Mouse (Mus musculus) embryonic facial prominence, embryonic 11.5 days (tissue): ENCODE data around the gene Crb1. TPM values are rescaled to one million over a fixed set of nuclear protein-coding genes. Genes with fewer than 3 reads are reported as not detected.

Experiments used
- ATAC-seq: fragments of 200-750 bp; cut with Nextera tagmentation; replicated peaks from 2 replicates; pipeline ENCODE4 v1.8.0; 2017; ENCODE audit warnings: low read depth; ENCODE audit not compliant: insufficient number of reproducible peaks, low FRiP score, low TSS enrichment
- DNase-seq: peaks from one replicate; pipeline ENCODE4 v3.0.0-alpha.2; 2015; ENCODE audit warnings: low spot score
- H3K27ac ChIP-seq: fragments of 300-500 bp; sonication (generic); replicated peaks from 2 replicates; pipeline ENCODE4 v1.5.1; 2014; ENCODE audit warnings: mild to moderate bottlenecking, low read depth, low read length, control low read depth
- H3K27me3 ChIP-seq: fragments of 300-500 bp; sonication (generic); 2 replicates; pipeline ENCODE4 v1.6.1; 2014; ENCODE audit warnings: mild to moderate bottlenecking, low read length, moderate library complexity, mixed read lengths; ENCODE audit not compliant: control insufficient read depth, insufficient read depth
- H3K36me3 ChIP-seq: fragments of 300-500 bp; sonication (generic); replicated peaks from 2 replicates; pipeline ENCODE4 v1.6.1; 2014; ENCODE audit warnings: low read depth, mild to moderate bottlenecking, low read length, moderate library complexity, mixed read lengths; ENCODE audit not compliant: control insufficient read depth, insufficient read depth
- H3K4me1 ChIP-seq: fragments of 300-500 bp; sonication (generic); 2 replicates; pipeline ENCODE4 v1.6.1; 2014; ENCODE audit warnings: low read length, mixed read lengths; ENCODE audit not compliant: control insufficient read depth, insufficient read depth
- H3K4me2 ChIP-seq: fragments of 300-500 bp; sonication (generic); 2 replicates; pipeline ENCODE4 v1.6.1; 2014; ENCODE audit warnings: low read depth, mild to moderate bottlenecking, control low read depth, low read length, moderate library complexity
- H3K4me3 ChIP-seq: fragments of 300-500 bp; sonication (generic); 2 replicates; pipeline ENCODE4 v1.5.1; 2014; ENCODE audit warnings: low read depth, low read length, control low read depth
- H3K9ac ChIP-seq: fragments of 300-500 bp; sonication (generic); replicated peaks from 2 replicates; pipeline ENCODE4 v1.6.1; 2014; ENCODE audit warnings: mild to moderate bottlenecking, control low read depth, low read length
- H3K9me3 ChIP-seq: fragments of 300-500 bp; sonication (generic); replicated peaks from 2 replicates; pipeline ENCODE4 v1.6.1; 2016; ENCODE audit warnings: mild to moderate bottlenecking, low read length, inconsistent platforms, mixed read lengths; ENCODE audit not compliant: control insufficient read depth
- WGBS: fragments of 180-500 bp; shearing (Covaris S2); extraction: QIAGEN DNeasy Blood & Tissue Kit; methylation state at CpG from one replicate; pipeline ENCODE4 v1.1.7; 2014; 5-methylcytosine and 5-hydroxymethylcytosine counted together
- polyA plus RNA-seq: library from polyadenylated mRNA; unstranded; fragments of >200 nt; fragmentation: Nextera tagmentation; extraction: Ambion mirVana; gene quantifications from 2 replicates; pipeline ENCODE4 v1.2.1, GENCODE M21; 2014

Crb1 gene
- polyA plus RNA-seq, 1 experiment from 2014 or later: 0.72 TPM

DNA sequence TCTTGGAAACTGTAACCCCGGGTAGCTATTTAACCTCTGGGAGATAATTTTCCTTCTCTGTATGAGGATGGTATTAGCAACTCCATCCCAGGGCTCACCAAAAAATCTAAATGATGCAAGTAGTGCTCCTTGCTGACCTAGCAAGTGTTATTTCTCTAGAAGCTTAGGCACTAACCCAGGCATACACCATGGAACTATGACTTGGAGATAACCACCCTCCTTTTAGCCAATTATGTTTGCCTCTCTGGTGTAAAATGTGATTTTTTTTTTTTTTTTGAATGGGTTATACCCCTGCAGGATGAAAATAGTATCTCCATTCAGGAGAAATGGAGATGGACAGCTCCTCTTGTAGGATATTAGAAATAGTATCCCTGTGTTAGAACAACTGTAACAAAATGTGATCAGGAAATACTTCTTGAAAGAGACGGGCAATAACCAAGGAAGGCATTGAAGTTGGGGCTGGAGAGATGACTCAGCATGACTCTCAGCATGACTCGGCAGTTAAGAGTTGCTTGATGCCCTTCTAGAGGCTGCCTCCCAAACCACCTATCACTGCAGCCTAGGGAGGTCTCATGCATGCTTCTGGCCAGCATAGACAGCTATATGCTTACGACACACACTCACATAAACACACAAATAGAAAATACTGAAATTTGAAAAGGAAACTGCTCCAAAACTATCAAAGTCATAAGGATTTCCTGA is 100.1 kb downstream of the Crb1 start:
- ATAC-seq (no peak), DNase-seq (no peak)
- H3K36me3 ChIP-seq: no peaks in the 10 kb centered on the region
- H3K4me3 ChIP-seq: no peak overlapping the region
- H3K9me3 ChIP-seq: no peaks in the 10 kb centered on the region
- no peak overlapping the region for H3K9ac ChIP-seq
- H3K27me3 ChIP-seq: no peaks in the 10 kb centered on the region
- 81% methylated on average over 4 of the region's 4 CpGs for WGBS
- H3K4me1 ChIP-seq: no peaks in the 10 kb centered on the region
- no peak overlapping the region for H3K27ac ChIP-seq
- H3K4me2 ChIP-seq: no peak overlapping the region

DNA sequence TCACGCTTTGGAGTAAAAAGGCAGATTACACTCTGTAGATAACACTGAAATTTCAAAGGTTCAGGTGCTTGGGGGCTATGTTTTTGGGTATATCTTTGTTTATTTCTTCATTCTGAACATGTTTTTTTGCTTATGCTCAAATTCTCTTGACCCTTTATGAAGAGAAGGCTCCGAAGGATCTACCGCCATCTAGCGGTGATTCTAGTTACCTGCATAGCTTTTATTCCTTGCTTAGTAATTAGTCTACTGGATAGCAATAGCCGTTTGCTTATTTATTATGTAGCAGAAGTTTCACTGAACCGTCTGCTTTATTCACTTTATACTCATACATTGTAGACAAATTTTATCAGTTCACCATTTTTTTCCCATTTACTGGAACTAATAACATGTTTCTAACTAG is 109.1 kb downstream of the Crb1 start:
- Histone ChIP-seq H3K36me3 (no peaks in the 10 kb centered on the region), H3K4me3 (no peak overlapping the region), H3K9me3 (no peaks in the 10 kb centered on the region), H3K27me3 (no peaks in the 10 kb centered on the region), H3K4me1 (no peaks in the 10 kb centered on the region), H3K9ac (no peak overlapping the region), H3K27ac (no peak overlapping the region), H3K4me2 (no peak overlapping the region)
- 22% methylated on average over 6 of the region's 6 CpGs for WGBS
- DNase-seq (peak; percentile 88), ATAC-seq (no peak)

DNA sequence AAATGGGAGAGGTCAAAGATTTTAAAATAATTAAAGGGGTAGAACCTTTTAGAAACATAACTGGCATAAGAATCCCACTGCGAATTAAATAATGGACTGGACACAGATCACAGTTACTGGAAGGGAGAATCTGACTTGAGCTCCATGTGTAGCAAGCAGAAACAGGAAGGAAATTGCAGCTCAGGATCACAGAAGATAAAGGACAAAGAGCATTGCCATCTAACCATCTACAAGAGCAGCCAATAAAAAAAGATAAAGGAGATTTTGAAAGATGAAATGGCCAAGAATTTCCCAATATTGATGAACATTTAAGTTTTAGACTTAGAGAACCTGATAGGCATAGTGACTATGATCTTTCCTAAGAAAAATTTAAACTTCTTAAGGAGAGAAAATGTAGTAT is 112.7 kb downstream of the Crb1 start:
- 88% methylated on average over 1 of the region's 1 CpGs for WGBS
- H3K9me3 ChIP-seq: no peaks in the 10 kb centered on the region
- no peak overlapping the region for H3K4me2 ChIP-seq
- ATAC-seq (no peak), DNase-seq (no peak)
- H3K36me3 ChIP-seq: no peaks in the 10 kb centered on the region
- no peak overlapping the region for H3K4me3 ChIP-seq
- H3K27ac ChIP-seq: no peak overlapping the region
- H3K4me1 ChIP-seq: no peaks in the 10 kb centered on the region
- H3K27me3 ChIP-seq: no peaks in the 10 kb centered on the region
- no peak overlapping the region for H3K9ac ChIP-seq

DNA sequence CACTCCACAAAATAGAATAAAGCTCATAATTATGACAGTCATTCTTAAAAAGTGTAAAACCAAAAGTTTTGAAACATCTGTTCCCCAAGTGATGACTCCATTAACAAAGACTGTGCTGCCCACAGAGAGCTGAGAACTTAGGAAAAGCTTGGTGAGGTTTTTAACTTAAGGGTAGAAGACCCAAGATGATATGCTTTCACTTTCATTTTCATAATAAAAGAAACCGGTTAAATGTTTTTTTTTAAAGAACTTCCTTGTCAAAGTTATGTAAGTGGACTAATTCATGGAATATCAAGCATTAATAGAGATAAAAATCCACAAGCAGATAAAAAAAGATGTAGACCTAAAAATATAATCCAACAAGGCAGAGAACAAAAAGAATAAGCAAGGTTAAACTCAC is 113.7 kb downstream of the Crb1 start:
- no peaks in the 10 kb centered on the region for H3K4me1 ChIP-seq
- H3K27ac ChIP-seq: no peak overlapping the region
- H3K4me3 ChIP-seq: no peak overlapping the region
- ATAC-seq: no peak
- H3K36me3 ChIP-seq: no peaks in the 10 kb centered on the region
- WGBS: 72% methylated on average over 1 of the region's 1 CpGs
- H3K4me2 ChIP-seq: no peak overlapping the region
- H3K9me3 ChIP-seq: no peaks in the 10 kb centered on the region
- no peaks in the 10 kb centered on the region for H3K27me3 ChIP-seq
- no peak for DNase-seq
- no peak overlapping the region for H3K9ac ChIP-seq

DNA sequence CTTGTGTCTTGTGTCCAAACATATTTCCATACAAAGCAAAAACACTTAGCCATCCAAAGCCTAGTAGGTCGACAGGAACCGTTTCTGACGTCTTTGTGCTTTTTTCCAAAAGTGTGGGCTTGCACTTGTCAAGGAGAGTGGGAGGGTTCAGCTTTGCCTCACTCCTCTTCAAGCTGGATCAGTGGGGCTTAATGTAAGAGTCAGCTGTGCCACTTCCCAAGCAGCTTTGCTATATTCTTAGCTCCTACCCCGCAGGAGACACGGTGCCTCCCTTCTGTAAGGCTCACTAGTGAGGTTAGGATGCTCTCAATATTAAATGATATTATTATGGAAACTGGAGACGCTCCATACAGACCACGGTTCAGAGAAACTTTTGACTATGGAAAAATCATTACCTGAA is 121.3 kb downstream of the Crb1 start:
- no peak for DNase-seq
- WGBS: 69% methylated on average over 7 of the region's 7 CpGs

DNA sequence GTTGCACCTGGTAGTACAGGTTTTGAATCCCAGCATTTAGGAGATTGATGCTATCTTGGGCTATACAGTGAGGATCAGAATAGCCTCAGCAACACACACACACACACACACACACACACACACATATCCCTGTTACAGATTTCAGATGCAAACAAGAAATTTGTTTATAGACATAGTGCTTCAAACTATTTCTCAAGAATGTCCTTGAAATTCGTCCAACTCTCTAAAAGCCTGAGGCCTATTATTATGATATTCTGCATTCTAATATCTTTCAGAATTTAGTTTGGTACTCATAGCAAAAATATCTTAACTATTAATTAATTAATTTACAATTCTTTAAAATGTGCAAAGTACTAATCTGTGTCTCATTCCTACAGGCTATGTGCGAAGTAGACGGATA is 124.9 kb downstream of the Crb1 start:
- H3K9me3 ChIP-seq: no peaks in the 10 kb centered on the region
- no peaks in the 10 kb centered on the region for H3K27me3 ChIP-seq
- H3K4me1 ChIP-seq: no peaks in the 10 kb centered on the region
- no peak overlapping the region for H3K27ac ChIP-seq
- no peak overlapping the region for H3K4me3 ChIP-seq
- DNase-seq (no peak), ATAC-seq (no peak)
- no peak overlapping the region for H3K4me2 ChIP-seq
- WGBS: 88% methylated on average over 3 of the region's 3 CpGs
- no peak overlapping the region for H3K9ac ChIP-seq
- H3K36me3 ChIP-seq: no peaks in the 10 kb centered on the region

More for the DNA sequence above, 121.3 kb downstream of the Crb1 start:
- no peak overlapping the region for H3K4me3 ChIP-seq
- no peaks in the 10 kb centered on the region for H3K36me3 ChIP-seq
- no peak for ATAC-seq
- no peaks in the 10 kb centered on the region for H3K4me1 ChIP-seq
- H3K27ac ChIP-seq: no peak overlapping the region
- no peak overlapping the region for H3K9ac ChIP-seq
- no peaks in the 10 kb centered on the region for H3K27me3 ChIP-seq
- no peaks in the 10 kb centered on the region for H3K9me3 ChIP-seq
- H3K4me2 ChIP-seq: no peak overlapping the region

DNA sequence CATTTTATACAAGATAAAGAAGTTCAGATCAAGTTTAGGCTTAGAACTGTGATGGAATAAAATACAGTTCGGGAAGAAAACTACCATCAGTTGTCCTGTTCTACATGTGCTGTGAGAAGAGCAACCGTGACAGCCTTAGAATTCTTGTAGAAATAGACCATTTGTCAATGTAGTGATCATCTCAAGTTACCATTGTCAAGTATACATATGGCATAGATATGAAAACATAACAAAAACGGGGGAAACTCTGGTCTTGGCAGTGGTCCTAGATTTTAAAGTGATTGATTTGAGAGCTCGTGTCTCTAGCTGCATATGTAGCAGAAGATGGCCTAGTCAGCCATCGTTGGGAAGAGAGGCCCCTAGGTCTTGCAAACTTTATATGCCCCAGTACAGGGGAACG is 127.7 kb downstream of the Crb1 start:
- no peaks in the 10 kb centered on the region for H3K4me1 ChIP-seq
- no peak overlapping the region for H3K4me3 ChIP-seq
- H3K4me2 ChIP-seq: no peak overlapping the region
- H3K9me3 ChIP-seq: no peaks in the 10 kb centered on the region
- no peak overlapping the region for H3K9ac ChIP-seq
- no peak for ATAC-seq
- WGBS: 82% methylated on average over 6 of the region's 6 CpGs
- H3K36me3 ChIP-seq: no peaks in the 10 kb centered on the region
- no peak overlapping the region for H3K27ac ChIP-seq
- DNase-seq: no peak
- H3K27me3 ChIP-seq: no peaks in the 10 kb centered on the region

DNA sequence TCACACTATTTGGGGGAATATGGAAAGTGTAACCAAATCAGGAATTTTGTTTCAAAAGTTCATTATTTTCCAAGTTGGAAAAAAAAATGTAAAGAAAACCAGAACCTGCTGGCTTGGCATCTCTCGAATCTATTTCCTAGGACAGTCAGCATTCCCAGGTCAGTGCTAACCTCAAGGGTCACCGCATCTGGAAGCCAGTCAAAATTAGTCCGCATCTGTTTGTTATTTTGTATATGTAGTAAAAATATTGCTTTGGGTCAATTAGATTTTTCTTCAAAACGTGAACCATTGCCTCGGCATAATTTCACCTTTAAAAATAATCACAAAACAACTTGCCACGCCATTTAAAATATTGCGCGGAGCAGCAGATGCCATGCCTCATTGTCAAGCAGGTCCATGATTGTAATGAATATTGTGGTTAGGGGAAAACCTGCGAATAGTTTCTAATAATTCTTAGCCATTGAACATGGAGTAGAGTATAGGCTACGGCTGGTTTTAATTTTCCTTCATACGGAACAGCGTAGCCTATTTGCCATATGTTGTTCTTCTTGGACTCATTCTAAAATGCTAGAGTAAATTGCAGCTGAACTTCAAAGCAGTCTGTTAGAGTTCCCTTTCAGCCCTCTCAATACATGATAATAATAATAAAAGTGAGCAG is 130.0 kb downstream of the Crb1 start:
- WGBS: 43% methylated on average over 12 of the region's 12 CpGs
- H3K27ac ChIP-seq: no peak overlapping the region
- no peaks in the 10 kb centered on the region for H3K36me3 ChIP-seq
- no peaks in the 10 kb centered on the region for H3K4me1 ChIP-seq
- H3K9ac ChIP-seq: no peak overlapping the region
- H3K4me2 ChIP-seq: no peak overlapping the region
- DNase-seq (peak; percentile 75), ATAC-seq (peak; percentile 68; the same call in 1 of the 2 replicates)
- H3K9me3 ChIP-seq: no peaks in the 10 kb centered on the region
- no peaks in the 10 kb centered on the region for H3K27me3 ChIP-seq
- H3K4me3 ChIP-seq: no peak overlapping the region
